Mouse (Mus musculus): Measurements from ENCODE around the gene Nckap5l.

Nckap5l gene

GRCm38 (mm10) chr15:99457606-99458401 is at the start of gene Nckap5l:
Gene Nckap5l, minus strand, starts transcription at chr15:99457748.
- peak; percentile 91 to 94 for DNase-seq (ENCODE audit: low spot score in 2 of 2)

- peak; percentile 60 to 62 for DNase-seq (ENCODE audit: low spot score in 2 of 2)
Measured at GRCm38 (mm10) chr15:99505324-99506095, 48.0 kb upstream of the Nckap5l start.

GRCm38 (mm10) chr15:99503256-99503655 is 45.7 kb upstream of the Nckap5l start:
- DNase-seq (ENCODE audit: low spot score in 2 of 2) = peak in 1 of 2 experiments; percentile 50

- DNase-seq (ENCODE audit: low spot score in 2 of 2) = peak in 1 of 2 experiments; percentile 59
Measured at GRCm38 (mm10) chr15:99502311-99502831, 44.8 kb upstream of the Nckap5l start.

GRCm38 (mm10) chr15:99501292-99502260 is 44.0 kb upstream of the Nckap5l start:
- DNase-seq (ENCODE audit: low spot score in 2 of 2) = peak in 1 of 2 experiments; percentile 62

- DNase-seq (ENCODE audit: low spot score in 2 of 2) = no peak
Measured at GRCm38 (mm10) chr15:99500320-99500719, 42.8 kb upstream of the Nckap5l start.

GRCm38 (mm10) chr15:99499726-99500125 is 42.2 kb upstream of the Nckap5l start:
- no peak for DNase-seq (ENCODE audit: low spot score in 2 of 2)

GRCm38 (mm10) chr15:99498781-99499180 is 41.2 kb upstream of the Nckap5l start:
- no peak for DNase-seq (ENCODE audit: low spot score in 2 of 2)

GRCm38 (mm10) chr15:99498356-99498755 is 40.8 kb upstream of the Nckap5l start:
- no peak for DNase-seq (ENCODE audit: low spot score in 2 of 2)

- DNase-seq (ENCODE audit: low spot score in 2 of 2) = peak in 1 of 2 experiments; percentile 45
Measured at GRCm38 (mm10) chr15:99497527-99498242, 40.1 kb upstream of the Nckap5l start.

- DNase-seq (ENCODE audit: low spot score in 2 of 2) = no peak
Measured at GRCm38 (mm10) chr15:99497061-99497460, 39.5 kb upstream of the Nckap5l start.

- no peak for DNase-seq (ENCODE audit: low spot score in 2 of 2)
Measured at GRCm38 (mm10) chr15:99484745-99485144, 27.2 kb upstream of the Nckap5l start.

- no peak for DNase-seq (ENCODE audit: low spot score in 2 of 2)
Measured at GRCm38 (mm10) chr15:99475814-99476213, 18.3 kb upstream of the Nckap5l start.

GRCm38 (mm10) chr15:99474576-99474926 is 17.0 kb upstream of the Nckap5l start, which contains the start of gene Bcdin3d:
Gene Bcdin3d, minus strand, starts transcription at chr15:99474730.
- peak; percentile 86 to 88 for DNase-seq (ENCODE audit: low spot score in 2 of 2)

- peak; percentile 74 to 75 for DNase-seq (ENCODE audit: low spot score in 2 of 2)
Measured at GRCm38 (mm10) chr15:99473801-99474575, 16.4 kb upstream of the Nckap5l start.

- DNase-seq (ENCODE audit: low spot score in 2 of 2) = no peak
Measured at GRCm38 (mm10) chr15:99472972-99473371, 15.4 kb upstream of the Nckap5l start.

GRCm38 (mm10) chr15:99471677-99472063 is 14.1 kb upstream of the Nckap5l start:
- DNase-seq (ENCODE audit: low spot score in 2 of 2) = no peak

- DNase-seq (ENCODE audit: low spot score in 2 of 2) = no peak
Measured at GRCm38 (mm10) chr15:99470971-99471676, 13.6 kb upstream of the Nckap5l start.

GRCm38 (mm10) chr15:99470224-99470761 is 12.7 kb upstream of the Nckap5l start:
- DNase-seq (ENCODE audit: low spot score in 2 of 2) = peak in 1 of 2 experiments; percentile 39
